Mouse (Mus musculus) B cell, adult 2 months (primary cell): ENCODE measurements around the gene Selenoh.
"Not testable (repeated sequence)": the region's sequence is repeated elsewhere in the genome, so short reads cannot be mapped to it uniquely, and the experiment has no call there.

ENCODE experiments used
- DNase-seq, 2 experiments: peaks; one replicate each; pipeline ENCODE4 v3.0.0; 2022

Gene Selenoh

DNA sequence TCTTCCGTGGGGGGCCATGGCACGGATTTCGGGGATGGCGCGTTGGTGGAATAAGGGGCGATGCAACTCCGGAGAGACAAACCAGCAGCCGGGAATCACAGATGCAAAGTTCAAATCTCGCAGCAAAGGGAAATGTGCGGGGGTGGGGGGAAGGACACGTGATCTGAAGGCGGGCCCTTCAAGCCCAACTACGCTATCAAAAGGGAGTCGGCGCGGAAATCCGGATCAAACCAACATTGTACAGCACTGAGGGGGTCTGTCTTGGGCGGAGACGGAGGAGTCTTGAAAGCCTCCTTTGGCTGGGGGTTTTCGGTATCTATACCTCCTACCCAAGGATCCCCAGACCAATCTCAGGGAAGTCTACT is at the start of gene Selenoh:
Selenoh (minus strand) TSS at position 202 of the 365 bp plus-strand sequence.
- DNase-seq = peak; percentile 86 to 89

DNA sequence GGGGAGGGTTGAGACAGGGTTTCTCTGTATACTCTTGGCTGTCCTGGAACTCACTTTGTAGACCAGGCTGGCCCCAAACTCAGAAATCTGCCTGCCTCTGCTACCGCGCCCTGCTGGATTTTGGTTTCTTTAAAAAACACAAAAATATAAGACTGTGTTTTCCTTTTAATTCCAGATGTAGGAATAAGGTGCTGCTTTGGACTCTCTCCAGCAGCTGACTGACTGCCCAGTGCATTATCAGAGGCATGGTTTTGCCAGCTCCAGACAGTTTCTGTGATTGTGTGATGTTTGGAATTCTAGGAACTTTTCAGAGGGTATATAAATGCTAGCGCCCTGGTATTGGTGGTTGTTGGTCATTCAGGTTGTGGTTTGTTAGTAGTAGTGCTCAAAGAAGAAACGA is 46.8 kb upstream of the Selenoh start:
- DNase-seq = no peak

- DNase-seq = peak; percentile 15 to 22
Observed at GRCm38 (mm10) chr2:84716423-84717355, 46.1 kb upstream of the Selenoh start.

- DNase-seq = peak in 1 of 2 experiments; percentile 73
Observed at GRCm38 (mm10) chr2:84715562-84716361, 45.2 kb upstream of the Selenoh start.

GRCm38 (mm10) chr2:84714811-84715561 is 44.4 kb upstream of the Selenoh start, which contains the start of gene Zdhhc5:
TSS of gene Zdhhc5 (minus strand) at chr2:84715180.
- peak; percentile 99 to 100 for DNase-seq

DNA sequence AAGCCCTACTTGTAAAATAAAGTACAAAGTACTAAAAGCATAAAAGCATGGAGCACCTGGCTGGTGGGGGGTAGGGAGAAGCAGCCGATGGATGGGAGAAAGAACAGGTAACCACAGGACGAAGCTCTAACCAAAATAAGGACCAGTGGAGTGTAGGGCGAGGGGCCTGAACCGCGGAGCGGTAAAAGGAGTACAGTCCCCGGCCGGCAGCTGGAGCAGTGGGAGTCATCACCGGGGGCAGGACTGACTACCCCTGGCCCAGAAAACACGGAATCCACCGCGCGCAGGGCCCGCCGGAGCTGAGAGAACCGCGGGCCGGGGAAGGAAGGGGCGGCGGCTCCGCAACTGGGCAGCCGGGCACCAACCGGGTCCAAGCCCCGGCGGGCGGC is 43.8 kb upstream of the Selenoh start:
- no peak for DNase-seq

GRCm38 (mm10) chr2:84711898-84712297 is 41.3 kb upstream of the Selenoh start:
- DNase-seq = no peak

DNA sequence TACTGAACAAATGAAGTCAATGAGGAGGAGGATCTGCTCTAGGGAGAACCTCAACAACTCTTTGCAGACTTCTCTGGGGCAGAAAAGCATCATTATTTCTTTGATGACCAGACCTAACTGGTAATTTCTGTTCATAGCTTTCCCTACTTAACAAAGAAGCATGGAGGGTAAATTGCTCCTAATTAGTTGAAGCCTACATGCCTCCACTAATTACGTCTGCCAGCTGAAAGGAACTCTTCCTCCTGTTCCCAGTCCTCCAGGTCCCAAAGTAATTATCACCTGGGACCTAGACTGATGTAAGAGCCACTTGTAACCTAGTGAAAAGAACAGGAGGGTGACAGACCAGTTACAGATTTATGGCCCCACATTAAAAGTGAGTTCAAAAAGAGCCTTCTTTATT is 37.0 kb upstream of the Selenoh start:
- no peak for DNase-seq

- DNase-seq = no peak
Observed at GRCm38 (mm10) chr2:84705295-84705694, 34.7 kb upstream of the Selenoh start.

- DNase-seq = no peak
Observed at GRCm38 (mm10) chr2:84704329-84704728, 33.8 kb upstream of the Selenoh start.

- DNase-seq = no peak
Observed at GRCm38 (mm10) chr2:84703497-84703896, 32.9 kb upstream of the Selenoh start.

GRCm38 (mm10) chr2:84695007-84695695 is 24.6 kb upstream of the Selenoh start:
- no peak for DNase-seq

GRCm38 (mm10) chr2:84690050-84690449 is 19.5 kb upstream of the Selenoh start:
- DNase-seq = no peak

- no peak for DNase-seq
Observed at GRCm38 (mm10) chr2:84688080-84688844, 17.7 kb upstream of the Selenoh start.

GRCm38 (mm10) chr2:84682605-84683183 is 12.1 kb upstream of the Selenoh start:
- no peak for DNase-seq

- peak in 1 of 2 experiments; percentile 9 for DNase-seq
Observed at GRCm38 (mm10) chr2:84679016-84679415, 8.4 kb upstream of the Selenoh start, which contains the start of gene Tmx2. TSS of gene Tmx2 (minus strand) at chr2:84679140.

GRCm38 (mm10) chr2:84677968-84678880 is 7.7 kb upstream of the Selenoh start, which contains the start of the genes Gm28635 and Med19:
TSS of gene Gm28635 (minus strand) at chr2:84678041.
TSS of gene Med19 (plus strand) at chr2:84678402.
- DNase-seq = peak; percentile 91 to 93

DNA sequence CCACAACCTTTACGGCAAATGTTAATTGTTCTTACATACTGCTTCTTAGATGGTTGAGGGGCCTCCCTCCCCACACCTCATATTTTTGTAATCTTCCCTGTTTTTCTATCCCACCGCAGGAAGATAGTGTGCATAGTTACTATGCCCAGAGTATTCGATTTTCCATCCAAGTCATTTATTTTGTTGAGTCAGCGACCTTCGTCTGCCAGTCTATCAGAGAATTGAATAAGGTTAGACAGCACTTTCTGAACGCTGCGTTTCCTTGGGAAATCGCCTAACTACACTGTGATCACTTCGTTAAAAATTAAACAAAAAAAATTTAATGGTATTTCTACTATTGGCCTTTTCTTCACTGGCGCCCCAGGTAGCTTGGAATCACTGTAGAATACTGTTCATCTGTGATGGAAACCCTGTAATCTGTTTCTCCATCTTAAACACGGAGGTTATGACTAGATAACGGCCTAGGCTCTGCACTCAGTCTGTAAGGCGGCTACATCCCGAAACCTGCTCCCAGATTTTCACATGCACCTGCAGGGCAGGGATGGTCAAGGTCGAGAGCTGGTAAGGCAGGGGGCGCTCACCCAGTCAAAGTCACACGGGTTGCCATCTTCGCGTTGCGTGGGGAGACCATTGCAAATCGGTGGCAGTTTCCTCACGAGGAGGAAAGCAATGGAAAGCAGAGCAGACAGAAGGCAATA is 6.8 kb upstream of the Selenoh start:
- no peak for DNase-seq

DNA sequence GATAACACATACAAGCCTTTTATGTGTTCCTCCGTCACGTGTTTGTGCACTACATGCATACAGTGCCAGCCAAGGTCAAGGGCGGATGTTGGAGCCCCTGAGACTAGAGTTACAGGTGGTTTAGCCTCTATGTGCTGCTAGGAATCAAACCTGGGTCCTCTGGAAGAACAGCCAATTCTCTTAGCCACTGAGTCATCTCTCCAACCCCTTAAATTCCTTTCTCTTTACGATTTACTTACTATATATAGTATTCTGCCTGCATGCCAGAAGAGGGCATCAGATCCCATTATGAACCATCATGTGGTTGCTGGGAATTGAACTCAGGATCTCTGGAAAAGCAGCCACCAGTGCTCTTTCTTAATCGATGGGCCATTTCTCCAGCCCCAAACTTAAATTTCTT is 965 bp upstream of the Selenoh start:
- not testable (repeated sequence) for DNase-seq
